Mouse (Mus musculus) urinary bladder, postnatal 36 days (tissue): Measurements from ENCODE around the gene Jund.

Source experiments
- DNase-seq, 2 experiments: peaks; one replicate each; pipeline ENCODE4 v3.0.0; 2022; ENCODE audit warnings: low spot score in 2 of 2, mixed read lengths in 1 of 2

Gene Jund

DNA sequence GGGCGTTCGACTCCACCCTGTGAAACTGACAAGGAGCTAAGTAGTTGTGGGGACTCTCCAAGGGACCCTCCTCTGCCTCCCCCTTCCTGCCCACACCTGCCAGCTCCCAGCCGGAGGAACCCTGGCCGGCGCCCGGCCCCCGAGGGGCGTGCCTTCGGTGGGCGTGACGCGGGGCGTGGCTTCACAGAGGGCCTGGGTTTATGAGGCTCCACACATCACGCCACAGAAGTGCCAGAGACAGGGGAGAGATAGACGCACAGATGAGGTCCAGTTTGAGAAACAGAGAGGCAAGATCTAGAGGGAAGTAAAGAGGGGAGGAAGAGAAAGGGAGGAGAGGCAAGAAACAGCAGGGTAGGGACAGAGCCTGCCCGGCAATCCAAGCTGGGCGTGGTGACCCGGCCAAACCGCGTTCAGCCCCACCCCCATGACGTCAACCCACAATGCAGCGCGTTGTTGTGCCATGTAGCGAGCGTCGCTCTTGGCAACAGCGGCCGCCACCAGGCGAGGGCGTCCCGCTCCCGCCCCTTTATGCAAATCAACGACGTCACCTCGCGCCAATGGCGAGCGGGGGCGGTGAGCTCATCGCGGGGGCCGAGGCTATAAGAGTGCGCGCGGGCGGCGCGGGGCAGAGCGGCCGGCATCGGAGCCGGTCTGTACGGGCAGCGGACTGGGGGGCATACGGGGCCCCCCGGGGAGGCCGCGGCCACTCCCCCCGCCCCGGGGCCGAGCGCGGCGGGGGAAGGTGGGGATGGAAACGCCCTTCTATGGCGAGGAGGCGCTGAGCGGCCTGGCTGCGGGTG, at the start of gene Jund:
Jund (plus strand) TSS at position 640 of the 800 bp plus-strand sequence.
- DNase-seq, result peak; percentile 99

DNA sequence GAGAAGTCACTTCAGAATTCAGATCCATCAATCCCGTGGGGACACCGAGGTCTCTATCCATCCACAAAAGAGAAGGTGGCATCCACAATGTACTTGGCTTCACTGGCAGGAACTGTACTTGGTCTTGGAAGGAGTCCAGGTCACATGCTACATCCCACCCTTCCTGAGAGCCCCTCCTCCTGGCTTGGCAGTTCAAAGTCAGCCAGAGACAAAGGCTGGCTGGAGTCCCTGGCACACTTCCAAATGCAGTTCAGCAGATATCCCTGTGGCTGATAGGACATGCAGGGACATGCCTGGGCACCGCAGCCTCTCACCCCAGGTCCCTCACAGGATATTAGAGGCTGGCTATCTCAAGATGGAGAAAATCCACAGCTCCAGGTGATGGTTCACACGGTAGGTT, 49.4 kb upstream of the Jund start:
- peak; percentile 65 to 82 for DNase-seq

DNA sequence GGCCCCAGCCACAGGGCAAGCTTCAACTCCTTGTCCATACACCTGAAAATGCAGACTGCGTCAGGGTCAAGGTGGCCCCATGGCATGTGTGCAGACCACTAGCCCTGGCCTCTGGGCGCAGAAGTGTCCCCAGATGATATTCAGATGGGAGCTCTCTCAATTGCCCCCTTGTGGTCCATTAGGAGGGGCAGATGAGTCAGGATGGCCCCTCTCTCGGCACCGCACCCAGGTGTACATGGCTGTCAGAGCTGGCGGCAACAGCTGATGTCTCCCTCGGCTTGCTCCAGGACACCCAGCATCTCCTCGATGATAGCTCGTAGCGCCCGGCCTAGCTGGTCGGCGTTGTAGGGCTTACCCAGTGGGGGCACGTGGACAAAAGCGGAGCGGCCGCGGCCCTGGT, 48.4 kb upstream of the Jund start:
- DNase-seq, result no peak

- DNase-seq, result peak in 1 of 2 experiments; percentile 64
These were observed 45.5 kb upstream of the Jund start for GRCm38 (mm10) chr8:70653226-70653625.

DNA sequence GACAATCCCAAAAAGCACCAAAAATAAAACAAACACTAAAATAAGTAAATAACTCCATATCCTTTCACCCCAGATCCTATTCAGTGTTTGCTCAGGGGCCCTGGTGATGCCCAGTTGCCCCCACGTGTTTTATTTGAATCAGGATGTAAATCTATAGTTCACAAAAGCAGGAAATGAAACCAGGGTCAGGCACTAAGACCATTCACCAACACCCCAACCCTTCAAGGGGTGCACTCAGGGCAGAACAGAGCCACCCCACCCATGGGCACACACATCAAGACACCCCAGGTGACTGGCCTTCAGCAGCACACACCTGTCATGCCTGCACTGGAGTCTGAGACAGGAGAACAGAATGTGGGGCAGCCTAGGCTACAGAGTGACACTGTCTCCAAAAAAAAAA, 44.6 kb upstream of the Jund start:
- no peak for DNase-seq

- DNase-seq, result no peak
These were observed 43.3 kb upstream of the Jund start for GRCm38 (mm10) chr8:70655469-70655868.

GRCm38 (mm10) chr8:70656193-70656790, 42.5 kb upstream of the Jund start:
- no peak for DNase-seq

GRCm38 (mm10) chr8:70657214-70657613, 41.5 kb upstream of the Jund start:
- no peak for DNase-seq

DNA sequence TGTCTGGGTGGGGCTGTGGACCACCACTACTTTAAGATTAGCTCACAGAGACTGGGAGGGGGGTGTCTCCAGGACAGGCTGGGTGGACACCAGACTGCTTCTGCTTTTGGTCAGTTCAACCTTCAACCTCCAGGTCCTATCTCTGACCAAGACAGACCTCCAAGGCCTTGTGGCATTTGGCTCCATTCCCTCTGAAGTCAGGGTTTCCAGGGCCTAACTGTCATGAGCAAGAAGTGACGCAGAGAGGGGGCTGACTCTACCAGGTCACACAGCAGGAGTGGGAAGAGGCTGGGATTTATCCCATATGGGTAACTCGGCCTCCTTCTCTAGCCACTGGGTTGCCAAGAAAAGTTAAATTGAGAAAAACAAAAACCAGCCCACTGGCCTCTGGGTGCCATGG, 41.0 kb upstream of the Jund start:
- no peak for DNase-seq

DNA sequence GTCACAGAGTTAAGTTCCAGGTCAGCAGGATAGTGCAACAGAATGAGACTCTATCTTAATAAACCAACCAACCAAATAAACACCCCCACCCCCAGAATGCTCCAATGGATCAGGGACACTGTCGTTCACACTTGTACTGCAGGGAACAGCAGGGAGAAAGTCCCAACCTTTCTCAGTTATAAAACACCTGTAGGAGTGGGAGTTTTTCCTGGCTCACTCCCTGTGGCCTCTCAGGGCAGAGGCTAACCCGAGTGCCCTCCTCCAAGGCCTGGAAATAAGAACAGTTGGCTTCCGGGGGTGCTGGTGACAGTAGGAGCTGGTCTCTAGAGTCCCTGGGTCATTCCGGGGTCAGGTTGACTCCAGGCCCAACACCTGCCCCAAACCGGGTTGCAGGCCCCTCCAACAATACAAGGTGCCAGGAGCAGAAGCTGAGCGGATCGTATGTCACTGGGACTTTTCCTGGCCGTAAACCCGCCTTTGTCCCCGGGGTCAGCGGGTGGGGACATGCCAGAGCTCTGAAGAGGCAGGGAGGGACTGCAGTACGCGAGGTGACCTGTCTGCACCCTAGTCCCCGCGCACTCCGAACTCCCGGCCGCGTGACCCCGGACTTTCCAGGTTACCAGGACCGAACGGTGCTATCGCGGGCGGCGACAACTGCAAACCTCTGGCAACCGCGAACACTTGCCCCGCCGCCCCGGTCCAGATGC, 39.7 kb upstream of the Jund start:
- no peak for DNase-seq

- DNase-seq, result peak; percentile 81 to 90
These were observed 39.0 kb upstream of the Jund start for GRCm38 (mm10) chr8:70659604-70660272.

GRCm38 (mm10) chr8:70660273-70660725, 38.5 kb upstream of the Jund start, which contains the start of gene Pgpep1:
Pgpep1 (minus strand) TSS chr8:70660388.
- no peak for DNase-seq

DNA sequence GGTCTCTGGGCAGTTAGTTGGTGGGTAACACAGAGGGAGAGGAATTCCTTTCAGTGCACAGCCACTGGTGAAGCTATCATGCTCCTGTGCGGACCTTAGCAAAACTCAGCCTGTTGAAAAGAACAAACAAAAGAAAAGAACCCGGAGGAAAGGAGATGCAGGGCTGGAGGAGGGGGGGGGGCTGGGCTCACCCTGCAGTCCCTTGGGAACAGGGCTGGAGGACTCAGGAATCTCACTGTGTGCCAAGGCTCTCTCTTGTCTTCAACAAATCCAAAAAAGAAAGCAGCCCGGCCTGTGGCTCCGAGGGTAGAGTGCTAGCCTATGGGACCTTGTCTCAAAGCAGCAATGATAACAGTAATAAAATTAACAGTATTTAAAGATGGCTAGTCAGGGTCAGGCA, 35.1 kb upstream of the Jund start:
- DNase-seq, result no peak

- DNase-seq, result no peak
These were observed 34.1 kb upstream of the Jund start for GRCm38 (mm10) chr8:70664631-70665030.

DNA sequence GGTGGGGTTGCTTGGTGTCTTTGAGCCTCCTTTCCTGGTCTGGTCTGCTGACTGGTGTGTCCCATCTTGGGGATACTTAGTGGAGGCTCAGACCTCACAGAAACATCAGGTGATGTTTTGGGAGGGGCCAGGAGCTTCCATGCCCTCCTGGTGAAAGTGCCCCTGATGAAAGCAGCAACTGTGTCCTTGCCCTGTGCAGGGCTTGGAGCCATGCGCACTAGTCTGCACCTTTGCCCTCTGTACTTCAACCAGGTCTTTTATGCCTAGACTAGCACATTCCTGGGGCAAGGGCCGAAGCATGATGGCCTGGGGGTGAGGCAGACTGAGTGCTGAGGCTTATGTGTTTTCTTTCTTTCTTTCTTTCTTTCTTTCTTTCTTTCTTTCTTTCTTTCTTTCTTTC, 33.1 kb upstream of the Jund start:
- DNase-seq, result no peak

GRCm38 (mm10) chr8:70667071-70667470, 31.7 kb upstream of the Jund start:
- DNase-seq, result peak in 1 of 2 experiments; percentile 73

DNA sequence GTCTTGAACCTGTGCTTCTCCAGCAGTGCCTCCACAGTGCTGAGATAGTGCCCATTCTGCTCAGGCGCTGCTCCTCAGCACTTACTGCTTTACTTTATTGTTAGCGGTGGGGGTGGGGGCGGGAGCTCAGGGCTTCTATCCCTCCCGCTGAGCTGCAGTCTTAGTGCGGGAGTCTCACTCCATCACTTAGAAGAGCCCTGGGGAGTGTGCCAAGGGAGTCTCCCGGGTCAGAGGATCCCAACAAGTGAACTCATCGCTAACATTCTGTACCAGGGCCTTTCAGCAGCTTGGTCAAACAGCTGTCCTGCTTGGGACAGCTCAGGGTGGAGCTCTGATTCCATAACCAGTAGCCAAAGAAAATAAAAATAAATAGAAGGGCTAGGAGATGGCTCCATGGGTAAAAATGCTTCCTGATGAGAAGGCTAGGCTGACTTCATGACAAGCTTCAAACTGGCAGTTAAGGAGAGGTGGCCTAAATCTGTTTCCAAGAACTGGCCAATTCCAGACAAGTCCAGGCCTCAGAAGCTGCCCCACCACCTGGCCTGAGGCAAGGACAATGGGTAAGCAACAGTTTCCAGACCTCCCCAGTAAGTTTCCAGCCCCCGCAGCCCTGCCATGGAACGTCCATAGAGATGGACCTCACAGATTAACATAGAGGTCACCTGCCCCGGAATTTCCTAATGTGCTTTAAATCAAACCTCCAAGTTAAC, 27.0 kb upstream of the Jund start:
- DNase-seq, result peak in 1 of 2 experiments; percentile 61

DNA sequence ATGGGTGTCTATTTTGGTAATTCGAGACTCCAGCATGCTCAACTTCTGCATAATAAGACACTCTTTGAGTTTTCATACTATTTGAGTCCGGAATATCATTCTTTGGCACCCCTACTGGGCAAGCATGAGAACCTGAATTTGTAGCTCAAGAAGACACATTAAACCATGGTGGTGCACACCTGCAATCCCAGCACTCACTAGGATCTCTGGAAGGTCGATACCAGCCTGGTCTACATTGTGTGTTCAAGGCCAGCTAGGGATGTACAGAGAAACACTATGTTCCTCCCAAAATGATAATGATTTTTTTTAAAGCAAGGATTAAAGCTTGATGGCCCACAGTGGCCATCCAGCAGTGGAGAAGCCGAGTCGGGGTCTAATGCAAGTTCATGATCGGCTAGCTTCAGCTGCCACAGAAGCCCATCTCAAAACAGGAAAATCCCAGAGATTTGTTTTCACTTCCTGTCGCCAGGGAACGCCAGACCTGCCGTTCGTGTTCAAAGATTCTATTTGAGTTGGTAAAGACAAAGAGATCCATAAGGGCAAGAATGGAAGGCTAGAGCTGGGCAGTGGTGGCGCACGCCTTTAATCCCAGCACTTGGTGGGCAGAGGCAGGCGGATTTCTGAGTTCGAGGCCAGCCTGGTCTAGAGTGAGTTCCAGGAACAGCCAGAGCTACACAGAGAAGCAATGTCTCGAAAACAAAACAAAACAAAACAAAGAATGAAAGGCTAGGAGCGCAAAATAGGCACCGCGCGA, 26.2 kb upstream of the Jund start:
- no peak for DNase-seq

GRCm38 (mm10) chr8:70673079-70673856, 25.5 kb upstream of the Jund start, which contains the start of gene Lsm4:
Lsm4 (plus strand) TSS chr8:70673248.
- DNase-seq, result peak; percentile 97 to 98

- DNase-seq, result no peak
These were observed 24.6 kb upstream of the Jund start for GRCm38 (mm10) chr8:70674109-70674508.
